Mouse (Mus musculus) bone marrow, adult 2 months (tissue): ENCODE data around the gene Casq1. TPM values are rescaled to one million over a fixed set of nuclear protein-coding genes. Genes with fewer than 3 reads are reported as not detected.

Source experiments
- H3K27ac ChIP-seq: fragments of 200-500 bp; 2 replicates; pipeline ENCODE4 v1.5.1; 2012; ENCODE audit warnings: low read depth, mild to moderate bottlenecking, control low read depth, inconsistent platforms, low read length; ENCODE audit not compliant: control insufficient read depth, poor library complexity, insufficient read depth
- H3K4me1 ChIP-seq: fragments of 200-500 bp; 2 replicates; pipeline ENCODE4 v1.6.1; 2011; ENCODE audit warnings: low read length; ENCODE audit not compliant: control insufficient read depth, insufficient read depth
- H3K4me3 ChIP-seq: fragments of 200-500 bp; replicated peaks from 2 replicates; pipeline ENCODE3; 2011; ENCODE audit warnings: mild to moderate bottlenecking, low read depth, low read length, control low read depth; ENCODE audit not compliant: control insufficient read depth
- CTCF ChIP-seq: fragments of 200-500 bp; IDR thresholded peaks from 2 replicates; pipeline ENCODE4 v1.5.1; 2011; ENCODE audit warnings: low read length, control low read depth; ENCODE audit not compliant: control insufficient read depth, insufficient read depth
- POLR2A ChIP-seq: fragments of 200-500 bp; IDR thresholded peaks from 2 replicates; pipeline ENCODE4 v1.6.1; 2011; ENCODE audit warnings: low read depth, mild to moderate bottlenecking, control low read depth, low read length, borderline replicate concordance; ENCODE audit not compliant: control insufficient read depth
- WGBS: fragments of 180-500 bp; shearing (Covaris S2); methylation state at CpG from one replicate; pipeline ENCODE4 v1.1.7; 2018; 5-methylcytosine and 5-hydroxymethylcytosine counted together
- polyA plus RNA-seq: library from polyadenylated mRNA; stranded (reverse); fragments of >200 nt; gene quantifications from 2 replicates; pipeline ENCODE4 v1.2.4, GENCODE M21; 2011; ENCODE audit warnings: low replicate concordance; ENCODE audit not compliant: missing spikeins, insufficient read depth, insufficient read length

Gene Casq1
- polyA plus RNA-seq, 1 experiment, result not detected

GRCm38 (mm10) chr1:172213771-172214170 is 5.9 kb downstream of the Casq1 start:
- Histone ChIP-seq H3K4me1 (no peaks in the 10 kb centered on the region), H3K4me3 (no peak overlapping the region), H3K27ac (no peak overlapping the region)
- no peak for TF ChIP-seq CTCF
- no peak for TF ChIP-seq POLR2A
- WGBS, result 76% methylated on average over 4 of the region's 4 CpGs

DNA sequence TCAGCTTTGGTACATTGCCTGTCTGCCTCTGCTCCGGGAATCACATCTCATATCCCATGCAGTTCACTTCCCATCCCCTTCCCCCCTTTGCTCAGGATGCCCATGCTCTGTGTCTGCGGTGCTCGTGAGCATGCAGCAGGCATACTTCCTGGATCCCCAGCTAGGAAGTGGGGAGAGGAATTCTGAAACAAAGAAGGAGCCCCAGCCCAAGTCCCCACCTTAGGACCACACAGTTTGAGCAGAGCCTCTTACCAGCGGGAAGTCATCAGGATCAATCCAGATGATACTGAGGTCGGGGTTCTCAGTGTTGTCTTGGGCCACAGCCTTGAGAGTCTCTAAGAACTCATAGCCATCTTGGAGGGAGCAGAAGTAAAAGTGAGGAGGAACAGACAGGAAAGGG is 6.9 kb downstream of the Casq1 start:
- Histone ChIP-seq H3K4me1 (no peaks in the 10 kb centered on the region), H3K27ac (no peak overlapping the region), H3K4me3 (no peak overlapping the region)
- WGBS, result 74% methylated on average over 5 of the region's 5 CpGs
- no peak for TF ChIP-seq POLR2A
- TF ChIP-seq CTCF, result no peak

DNA sequence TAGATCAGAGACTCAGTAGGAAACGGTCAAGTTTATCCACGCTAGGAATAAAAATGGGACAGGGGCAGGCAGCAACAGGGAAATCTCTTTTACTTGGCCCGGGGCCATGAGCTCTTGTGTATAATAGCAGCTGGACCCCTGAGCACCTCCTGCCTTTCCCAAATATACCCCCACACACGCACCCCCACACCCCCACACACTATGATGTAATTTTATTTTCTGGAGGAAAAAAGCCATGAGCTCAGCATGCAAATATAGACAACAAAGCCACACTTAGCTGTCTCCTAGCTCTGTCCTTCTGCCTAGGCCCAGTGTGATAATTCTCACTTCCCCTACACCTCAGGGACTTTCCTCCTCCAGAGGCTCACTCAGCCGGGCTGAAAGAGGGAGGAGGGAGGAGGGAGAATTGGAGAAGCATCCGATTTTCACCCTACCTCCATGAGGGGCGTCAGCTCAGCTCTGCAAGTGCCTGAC is 12.5 kb downstream of the Casq1 start:
- Histone ChIP-seq H3K4me3 (no peak overlapping the region), H3K27ac (no peak overlapping the region), H3K4me1 (no peaks in the 10 kb centered on the region)
- TF ChIP-seq CTCF (no peak), POLR2A (no peak)
- WGBS, result 39% methylated on average over 7 of the region's 7 CpGs

DNA sequence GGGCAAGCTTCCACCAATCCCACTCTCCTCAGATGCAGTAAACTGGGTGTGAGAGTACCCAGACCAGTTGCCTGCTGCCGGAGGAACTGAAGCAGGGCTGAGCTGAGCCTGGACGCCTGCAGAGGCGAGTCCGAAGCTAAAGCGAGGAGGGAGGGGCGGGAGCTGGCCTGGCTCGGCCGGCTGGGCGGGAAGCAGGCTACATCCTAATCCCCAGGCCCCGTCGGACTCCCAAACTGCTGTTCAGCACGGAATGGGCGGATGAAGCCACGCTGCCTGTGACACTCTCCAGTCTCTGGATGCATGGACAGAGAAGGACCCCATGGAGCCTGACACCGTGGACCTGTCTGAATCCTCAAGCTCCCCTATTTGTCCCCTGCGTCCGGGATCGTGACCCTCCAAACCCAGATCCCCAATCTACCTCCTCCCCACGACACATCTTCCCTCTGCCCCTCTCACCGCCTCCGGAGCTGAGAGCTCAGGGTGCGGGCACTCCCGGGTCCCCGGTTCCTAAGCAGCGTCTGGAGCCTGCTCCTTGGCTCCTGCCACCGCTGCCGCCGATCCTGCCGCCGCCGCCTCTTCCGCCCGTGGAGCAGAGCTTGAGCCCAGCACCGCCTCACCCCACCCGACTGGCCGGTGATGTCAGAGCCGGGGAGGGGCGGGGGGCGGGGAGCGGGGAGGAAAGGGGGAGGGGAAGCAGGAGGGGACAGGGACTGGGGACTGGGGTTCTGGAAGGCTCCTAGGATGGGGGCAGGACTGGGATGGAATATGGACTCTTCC is 13.3 kb downstream of the Casq1 start, which contains the start of gene Pea15a:
Pea15a (minus strand) TSS at position 664 of the 777 bp plus-strand sequence.
- peak within 1 kb of the TSS; percentile 76 for H3K4me3 ChIP-seq
- 1% methylated on average over 38 of the region's 40 CpGs for WGBS
- H3K4me1 ChIP-seq, result no peaks in the 10 kb centered on the region
- no peak within 1 kb of the TSS for H3K27ac ChIP-seq
- 0 out of 2 replicates have a peak, but pooled peaks have one; percentile 22 for TF ChIP-seq POLR2A
- no peak for TF ChIP-seq CTCF

DNA sequence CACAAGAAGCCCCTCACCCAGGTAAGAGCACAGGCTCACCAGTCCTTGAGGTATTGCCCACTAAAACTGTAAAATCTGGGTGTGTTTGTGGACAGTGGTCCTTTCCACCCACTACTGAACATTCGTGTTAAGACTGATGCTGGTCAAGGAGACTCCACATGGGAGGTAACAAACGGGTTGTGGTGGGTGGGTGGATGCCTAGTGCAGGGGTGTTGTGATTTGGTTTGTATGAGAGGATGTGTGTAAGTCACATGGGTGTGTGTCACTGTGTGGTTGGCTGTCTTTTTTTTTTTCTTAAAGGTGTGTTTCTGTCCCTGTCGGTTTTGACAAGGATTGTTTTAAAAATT is 14.0 kb downstream of the Casq1 start:
- H3K27ac ChIP-seq, result no peak overlapping the region
- no peak for TF ChIP-seq CTCF
- H3K4me1 ChIP-seq, result no peaks in the 10 kb centered on the region
- H3K4me3 ChIP-seq, result no peak overlapping the region
- WGBS, result 8% methylated on average over 3 of the region's 3 CpGs

- TF ChIP-seq POLR2A, result no peak
- TF ChIP-seq CTCF, result no peak
- Histone ChIP-seq H3K4me1 (no peaks in the 10 kb centered on the region), H3K4me3 (no peak overlapping the region), H3K27ac (no peak overlapping the region)
- 68% methylated on average over 15 of the region's 15 CpGs for WGBS
Measured at GRCm38 (mm10) chr1:172204814-172205740, 14.6 kb downstream of the Casq1 start.

DNA sequence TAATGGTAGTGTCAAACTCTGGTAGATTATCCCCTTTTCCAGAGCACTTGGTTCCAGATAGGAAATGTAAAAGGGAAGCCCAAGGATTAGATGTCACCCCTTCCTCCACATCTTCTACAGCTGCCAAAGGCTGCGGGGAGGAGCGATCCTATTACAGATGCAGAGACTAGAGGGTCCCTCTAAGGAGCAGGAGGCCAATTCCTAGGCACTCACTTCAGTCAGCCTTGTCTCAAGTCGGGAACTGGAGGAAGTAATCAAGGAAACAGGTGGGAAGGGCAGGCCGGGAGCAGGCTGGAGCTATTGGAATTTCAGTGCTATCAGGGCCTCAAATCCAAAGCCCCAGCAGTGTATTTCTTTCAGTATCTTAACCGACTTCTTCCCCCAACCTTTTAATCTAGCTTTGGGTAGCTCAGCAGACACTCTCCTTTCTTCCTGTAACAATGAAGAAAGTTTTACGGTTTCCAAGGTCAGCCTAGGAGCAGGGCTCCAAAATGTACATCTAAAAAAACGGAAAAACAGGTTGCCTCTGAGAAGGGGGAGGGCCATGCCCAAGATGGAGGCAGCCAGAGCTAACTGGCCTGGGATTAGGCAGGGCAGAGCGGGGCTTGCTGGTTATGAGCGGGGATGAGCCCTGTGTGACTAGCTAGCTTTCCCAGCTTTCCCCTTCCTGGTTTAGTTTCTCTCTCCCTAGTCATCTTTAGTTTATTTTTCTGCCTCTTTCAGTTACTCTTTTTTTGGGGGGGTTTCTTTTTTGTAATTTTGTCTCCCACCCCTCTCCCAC is 15.4 kb downstream of the Casq1 start:
- TF ChIP-seq CTCF (no peak), POLR2A (no peak)
- no peaks in the 10 kb centered on the region for H3K4me1 ChIP-seq
- WGBS, result 71% methylated on average over 9 of the region's 9 CpGs
- no peak overlapping the region for H3K27ac ChIP-seq
- no peak overlapping the region for H3K4me3 ChIP-seq
